Mouse (Mus musculus) gastrocnemius, adult 2 months (tissue): ENCODE data around the gene R3hdm4. TPM values are rescaled to one million over a fixed set of nuclear protein-coding genes. Genes with fewer than 3 reads are reported as not detected.
"Not testable (repeated sequence)": the region's sequence is repeated elsewhere in the genome, so short reads cannot be mapped to it uniquely, and the experiment has no call there.

ENCODE experiments used
- DNase-seq: peaks from one replicate; pipeline ENCODE4 v3.0.0; 2022
- H3K27ac ChIP-seq: fragments of 200-600 bp; 2 replicates; pipeline ENCODE4 v1.8.1; 2022; ENCODE audit warnings: mild to moderate bottlenecking
- H3K4me3 ChIP-seq: fragments of 200-600 bp; 2 replicates; pipeline ENCODE4 v1.8.1; 2022; ENCODE audit warnings: mild to moderate bottlenecking, moderate library complexity
- CTCF ChIP-seq: fragments of 200-600 bp; IDR thresholded peaks from 2 replicates; pipeline ENCODE4 v1.8.1; 2022; ENCODE audit warnings: antibody characterized with exemption, mild to moderate bottlenecking, moderate library complexity
- intact Hi-C: fragments of 180-260 bp; cut with DNase I; formaldehyde crosslinking; loops from one replicate; pipeline ENCODE4 v1.15.1; 2025
- total RNA-seq, 2 experiments: library from RNA; stranded (reverse); gene quantifications; 2 replicates each; pipeline ENCODE4 v1.2.3; 2021

The R3hdm4 gene
- total RNA-seq, 2 experiments from 2014 or later, result 107 to 121 TPM

- intact Hi-C loops, result no loop called here
- no peak for DNase-seq
- Histone ChIP-seq H3K27ac (no peak overlapping the region), H3K4me3 (no peak overlapping the region)
- no peak for TF ChIP-seq CTCF
Observed at GRCm38 (mm10) chr10:79906712-79907111, 14.3 kb downstream of the R3hdm4 start.

GRCm38 (mm10) chr10:79900951-79901410 lies 20.0 kb downstream of the R3hdm4 start:
- intact Hi-C loops, result loop anchor here (2.0 kb wide), 1 partner anchor 28 kb away; no protein-coding TSS in a partner anchor
- DNase-seq, result no peak
- TF ChIP-seq CTCF, result peak; percentile 2; the same call in 1 of the 2 replicates
- Histone ChIP-seq H3K27ac (no peak overlapping the region), H3K4me3 (no peak overlapping the region)

DNA sequence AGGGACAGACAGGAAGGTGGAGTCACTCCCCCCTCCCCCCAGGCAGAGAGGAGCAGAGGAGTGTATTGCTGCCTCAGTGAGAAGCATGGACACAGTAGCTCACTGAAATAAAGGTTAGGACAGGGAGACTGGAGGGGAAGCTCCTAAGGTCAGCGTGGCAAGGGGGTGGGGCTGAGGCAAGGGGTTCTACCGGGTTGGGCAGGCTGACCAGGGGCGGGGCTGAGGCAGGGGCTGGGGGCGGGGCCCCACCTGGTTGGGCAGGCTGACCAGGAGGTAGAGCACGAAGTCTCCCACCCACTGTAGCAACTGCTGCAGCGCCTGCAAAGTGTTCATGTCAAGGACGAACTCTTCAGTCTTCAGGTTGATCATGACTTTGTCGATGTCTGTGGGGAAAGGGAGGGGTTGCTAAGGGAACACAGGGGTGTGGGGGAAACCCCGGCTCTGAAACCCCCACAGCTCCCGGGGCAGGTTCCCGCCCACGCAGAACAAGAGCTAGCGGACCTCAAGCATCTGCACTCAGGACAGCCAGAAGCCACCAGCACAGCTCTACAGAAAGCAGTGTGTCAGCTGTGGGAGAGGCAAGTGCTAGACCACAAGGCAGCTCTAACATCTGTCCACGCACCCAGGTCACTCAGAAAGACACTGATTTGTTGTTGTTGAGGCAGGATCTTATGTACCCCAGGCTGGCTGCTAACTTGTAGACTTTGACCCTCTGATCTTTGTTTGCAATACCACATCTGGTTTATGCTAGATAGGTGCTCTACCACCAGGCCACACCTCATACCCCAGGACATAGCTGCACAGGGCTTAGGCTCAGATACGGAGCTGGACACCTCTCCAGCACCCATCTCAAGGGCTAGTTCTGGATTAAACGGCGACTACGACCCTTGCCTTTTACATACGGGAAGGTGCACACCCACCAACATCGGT lies 23.4 kb downstream of the R3hdm4 start:
- no peak for DNase-seq
- intact Hi-C loops, result no loop called here
- Histone ChIP-seq H3K4me3 (no peak overlapping the region), H3K27ac (no peak overlapping the region)
- no peak for TF ChIP-seq CTCF

- DNase-seq, result no peak
- TF ChIP-seq CTCF, result no peak
- intact Hi-C loops, result no loop called here
- Histone ChIP-seq H3K27ac (no peak overlapping the region), H3K4me3 (no peak overlapping the region)
Observed at GRCm38 (mm10) chr10:79896814-79897213, 24.2 kb downstream of the R3hdm4 start.

- Histone ChIP-seq H3K4me3 (no peak overlapping the region), H3K27ac (no peak overlapping the region)
- intact Hi-C loops, result no loop called here
- DNase-seq, result peak; percentile 40
- TF ChIP-seq CTCF, result no peak
Observed at GRCm38 (mm10) chr10:79896306-79896705, 24.7 kb downstream of the R3hdm4 start.

GRCm38 (mm10) chr10:79892451-79893118 lies 28.4 kb downstream of the R3hdm4 start:
- intact Hi-C loops, result loop anchor here (2.0 kb wide), 2 partner anchors 32 to 66 kb away; no protein-coding TSS in a partner anchor
- DNase-seq, result peak; percentile 78
- H3K27ac ChIP-seq, H3K4me3 ChIP-seq: not testable (repeated sequence)
- TF ChIP-seq CTCF, result peak; percentile 83

GRCm38 (mm10) chr10:79890670-79891069 lies 30.3 kb downstream of the R3hdm4 start, which contains the start of gene Cfd:
Gene Cfd (plus strand): TSS chr10:79890853.
- no peak for TF ChIP-seq CTCF
- no peak within 1 kb of the TSS for H3K27ac ChIP-seq
- no peak for DNase-seq
- intact Hi-C loops, result no loop called here
- H3K4me3 ChIP-seq, result no peak within 1 kb of the TSS

DNA sequence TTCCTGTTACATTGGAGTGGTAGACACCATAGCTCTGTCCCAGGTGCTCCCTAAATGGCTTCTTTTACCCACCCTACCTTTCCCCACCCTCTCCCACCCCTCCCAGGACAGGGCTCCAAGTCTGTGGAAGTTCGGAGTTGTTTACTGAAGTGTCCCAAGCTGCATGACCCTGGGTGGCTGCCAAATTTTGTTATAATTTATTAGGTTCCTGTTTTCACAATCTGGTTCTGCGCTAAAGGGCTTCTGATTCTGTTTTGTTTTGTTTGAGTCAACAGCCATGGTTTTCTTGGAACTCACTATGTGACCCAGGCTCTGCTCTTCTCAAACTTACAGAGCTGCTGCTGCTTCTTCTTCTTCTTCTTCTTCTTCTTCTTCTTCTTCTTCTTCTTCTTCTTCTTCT lies 31.6 kb downstream of the R3hdm4 start:
- Histone ChIP-seq H3K4me3 (no peak overlapping the region), H3K27ac (no peak overlapping the region)
- intact Hi-C loops, result loop anchor here (10.0 kb wide), 1 partner anchor 55 kb away; no protein-coding TSS in a partner anchor
- no peak for DNase-seq
- no peak for TF ChIP-seq CTCF

GRCm38 (mm10) chr10:79886611-79887010 lies 34.4 kb downstream of the R3hdm4 start:
- no peak for DNase-seq
- Histone ChIP-seq H3K4me3 (no peak overlapping the region), H3K27ac (no peak overlapping the region)
- intact Hi-C loops, result loop anchor here (10.0 kb wide), 1 partner anchor 52 kb away; no protein-coding TSS in a partner anchor
- TF ChIP-seq CTCF, result no peak

GRCm38 (mm10) chr10:79886054-79886453 lies 35.0 kb downstream of the R3hdm4 start, which contains the start of gene Elane:
Gene Elane (plus strand): TSS chr10:79886247.
- Histone ChIP-seq H3K4me3 (no peak within 1 kb of the TSS), H3K27ac (peak within 1 kb of the TSS; percentile 77)
- intact Hi-C loops, result loop anchor here (10.0 kb wide), 1 partner anchor 51 kb away; no protein-coding TSS in a partner anchor
- no peak for TF ChIP-seq CTCF
- no peak for DNase-seq

DNA sequence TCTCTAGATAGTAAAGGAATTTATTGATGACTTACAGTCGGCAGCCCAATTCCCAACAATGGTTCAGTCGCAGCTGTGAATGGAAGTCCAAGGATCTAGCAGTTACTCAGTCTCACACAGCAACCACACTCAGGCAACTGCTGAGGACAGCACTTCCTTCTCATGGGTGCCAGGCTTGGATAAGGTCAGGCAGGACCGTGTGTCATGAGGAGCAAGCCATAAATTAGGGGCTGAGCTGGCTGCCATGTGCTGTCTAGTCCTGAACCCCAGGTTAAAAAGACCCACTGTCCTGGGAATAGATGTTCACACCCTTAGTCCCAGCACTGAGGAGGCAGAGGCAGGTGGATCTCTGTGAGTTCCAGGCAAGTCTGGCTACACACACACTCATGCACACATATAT lies 36.1 kb downstream of the R3hdm4 start:
- not testable (repeated sequence) for H3K4me3 ChIP-seq, DNase-seq
- H3K27ac ChIP-seq, result peak overlapping the region; percentile 77
- intact Hi-C loops, result loop anchor here (10.0 kb wide), 1 partner anchor 50 kb away; no protein-coding TSS in a partner anchor

GRCm38 (mm10) chr10:79884446-79884845 lies 36.6 kb downstream of the R3hdm4 start:
- intact Hi-C loops, result loop anchor here (10.0 kb wide), 1 partner anchor 50 kb away; no protein-coding TSS in a partner anchor
- DNase-seq, result peak; percentile 88
- H3K27ac ChIP-seq, result peak overlapping the region; percentile 77
- no peak overlapping the region for H3K4me3 ChIP-seq
- TF ChIP-seq CTCF, result no peak
